Mouse (Mus musculus): ENCODE measurements around the gene Ptch2. TPM values are rescaled to one million over a fixed set of nuclear protein-coding genes. Genes with fewer than 3 reads are reported as not detected.

Ptch2 gene
- total RNA-seq, 2 experiments from 2014 or later, result 1.1 to 2.0 TPM

DNA sequence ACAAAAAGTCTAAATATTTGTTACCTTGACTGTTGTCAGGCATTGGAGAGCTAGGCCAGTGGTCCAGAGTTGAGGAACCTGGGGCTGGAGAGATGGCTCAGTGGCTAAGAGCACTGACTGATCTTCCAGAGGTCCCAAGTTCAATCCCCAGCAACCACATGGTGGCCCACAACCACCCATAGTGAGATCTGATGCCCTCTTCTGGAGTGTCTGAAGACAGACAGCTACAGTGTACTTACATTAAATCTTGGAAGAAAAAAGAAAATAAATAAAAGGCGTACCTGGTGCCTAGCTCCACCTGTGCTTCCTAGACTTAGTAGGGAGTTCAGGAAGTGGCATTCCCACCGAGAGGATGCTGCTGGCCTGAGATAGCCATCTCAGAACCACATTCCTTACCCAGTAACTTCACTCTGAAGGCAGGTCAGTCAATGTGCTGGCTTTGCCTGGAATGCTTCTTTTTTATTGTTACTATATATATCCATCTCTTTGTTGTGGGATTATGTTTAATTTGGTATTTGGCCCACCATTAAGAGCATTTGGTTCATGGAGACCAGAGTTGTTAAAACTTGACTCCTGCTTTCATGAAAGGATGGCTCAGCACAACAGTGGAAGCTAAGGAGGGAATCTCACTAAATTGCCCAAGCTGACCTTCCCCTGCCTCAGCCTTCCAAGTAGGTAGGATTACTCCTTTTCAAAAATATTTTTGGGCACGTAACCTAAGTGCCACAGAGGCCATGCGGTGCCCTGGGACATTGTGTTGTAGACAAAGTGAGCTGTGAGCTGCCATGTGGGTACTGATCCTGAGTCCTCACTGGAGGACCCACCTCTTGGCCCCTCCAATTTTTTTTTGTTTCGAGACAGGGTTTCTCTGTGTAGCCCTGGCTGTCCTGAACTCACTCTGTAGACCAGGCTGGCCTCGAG lies 53.7 kb downstream of the Ptch2 start:
- DNase-seq (ENCODE audit: low spot score in 2 of 2), result no peak

DNA sequence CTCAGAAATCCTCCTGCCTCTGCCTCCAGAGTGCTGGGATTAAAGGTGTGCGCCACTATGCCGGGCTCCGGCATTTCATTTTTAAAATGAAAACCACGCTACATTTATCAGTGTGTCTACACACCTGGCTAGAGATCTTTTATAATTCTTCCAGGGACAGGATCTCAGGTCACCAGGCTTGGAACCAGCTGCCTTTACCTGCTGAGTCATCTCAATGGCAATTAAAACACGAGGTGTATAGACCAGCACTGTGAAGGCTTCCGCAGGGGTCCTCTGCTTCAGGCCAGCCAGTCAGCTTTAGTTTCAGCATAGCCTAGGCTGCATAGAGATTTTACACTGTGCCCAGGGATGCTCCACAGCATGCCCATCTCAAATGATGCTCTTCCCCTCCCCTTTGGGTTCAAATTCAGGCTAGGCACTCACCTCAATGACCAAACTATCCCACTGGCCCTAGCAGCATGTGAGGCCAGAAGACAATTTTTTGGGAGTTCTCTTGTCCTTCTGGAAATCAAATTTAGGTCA lies 54.4 kb downstream of the Ptch2 start:
- DNase-seq (ENCODE audit: low spot score in 2 of 2), result no peak

- no peak for DNase-seq (ENCODE audit: low spot score in 2 of 2)
Measured at GRCm38 (mm10) chr4:117151416-117151815, 55.5 kb downstream of the Ptch2 start.

DNA sequence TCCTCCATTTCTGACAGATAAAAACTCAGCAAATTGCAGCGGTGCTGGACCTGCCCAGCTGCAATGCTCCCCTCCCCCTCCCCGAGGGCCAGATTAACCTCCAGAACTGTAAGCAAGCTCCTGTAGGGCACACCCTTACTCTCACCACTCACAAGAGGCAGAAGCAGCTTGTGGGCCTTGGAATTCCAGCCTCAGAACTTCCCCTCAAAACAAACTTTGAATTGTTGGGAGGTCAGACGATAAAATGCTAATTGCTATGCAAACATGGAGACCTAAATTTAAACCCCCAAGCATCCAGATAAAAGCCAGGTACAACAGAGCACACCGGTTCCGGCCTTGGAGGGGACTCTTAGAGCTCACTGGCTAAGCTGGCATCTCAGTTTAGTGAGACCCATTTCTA lies 56.8 kb downstream of the Ptch2 start:
- DNase-seq (ENCODE audit: low spot score in 2 of 2), result no peak

- no peak for DNase-seq (ENCODE audit: low spot score in 2 of 2)
Measured at GRCm38 (mm10) chr4:117155020-117155791, 59.3 kb downstream of the Ptch2 start.

GRCm38 (mm10) chr4:117155792-117156355 lies 60.0 kb downstream of the Ptch2 start, which contains the start of gene Rps8:
Gene Rps8, minus strand, starts transcription at chr4:117156243.
- peak; percentile 79 to 89 for DNase-seq (ENCODE audit: low spot score in 2 of 2)

DNA sequence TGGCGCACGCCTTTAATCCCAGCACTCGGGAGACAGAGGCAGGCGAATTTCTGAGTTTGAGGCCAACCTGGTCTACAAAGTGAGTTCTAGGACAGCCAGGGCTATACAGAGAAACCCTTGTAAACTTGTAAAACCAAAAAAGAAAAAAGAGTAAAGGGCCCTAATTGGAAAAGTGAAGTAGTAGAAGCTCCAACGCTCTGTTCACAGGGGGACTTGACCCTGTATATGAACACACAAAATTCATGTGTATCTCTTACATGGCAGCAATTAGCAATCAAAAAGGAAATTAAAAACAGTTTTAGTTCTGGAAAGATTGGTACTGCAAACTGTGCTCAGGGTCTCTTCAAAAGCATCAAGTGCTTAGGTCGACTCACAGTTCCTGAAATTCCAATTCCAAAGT lies 60.5 kb downstream of the Ptch2 start:
- no peak for DNase-seq (ENCODE audit: low spot score in 2 of 2)

- no peak for DNase-seq (ENCODE audit: low spot score in 2 of 2)
Measured at GRCm38 (mm10) chr4:117159666-117160065, 63.8 kb downstream of the Ptch2 start.

GRCm38 (mm10) chr4:117161183-117161582 lies 65.3 kb downstream of the Ptch2 start:
- DNase-seq (ENCODE audit: low spot score in 2 of 2), result no peak

Small RNA genes lying within 50 kb of the gene (microRNA-seq; reads per million reads assigned to microRNA genes)
- gene Gm22398, result 0 reads per million in 2 experiments

Other genes starting within 250 kb of the Ptch2 start
- gene Zswim5, start 218.7 kb upstream of the Ptch2 start, total RNA-seq (2021), result 10 to 100 TPM in 1 of 2 experiments, 1 to 10 TPM in 1; 9.6 to 10.9 TPM
- gene Urod, start 101.7 kb upstream of the Ptch2 start, total RNA-seq (2021), result 10 to 100 TPM; 63.7 to 68.4 TPM
- 10 to 100 TPM; 39.4 to 46.0 TPM for gene Hectd3, start 100.8 kb upstream of the Ptch2 start, total RNA-seq (2021)
- 10 to 100 TPM; 18.8 to 20.6 TPM for gene Eif2b3, start 76.7 kb upstream of the Ptch2 start, total RNA-seq (2021)
- 10 to 100 TPM; 13.1 to 14.2 TPM for gene Btbd19, start 29.6 kb downstream of the Ptch2 start, total RNA-seq (2021)
- under 1 TPM in 1 of 2 experiments, not detected in 1; 0.77 TPM for gene Tctex1d4, start 30.7 kb downstream of the Ptch2 start, total RNA-seq (2021)
- 10 to 100 TPM; 16.9 to 17.3 TPM for gene Plk3, start 37.9 kb downstream of the Ptch2 start, total RNA-seq (2021)
- gene Rps8, start 60.2 kb downstream of the Ptch2 start, total RNA-seq (2021), result 100 to 1,000 TPM; 585 to 613 TPM
- under 1 TPM in 1 of 2 experiments, not detected in 1; 0.16 TPM for gene Kif2c, start 86.6 kb downstream of the Ptch2 start, total RNA-seq (2021)
- gene Tmem53, start 155.9 kb downstream of the Ptch2 start, total RNA-seq (2021), result 1 to 10 TPM; 4.1 to 4.3 TPM
- gene Armh1, start 156.1 kb downstream of the Ptch2 start, total RNA-seq (2021), result under 1 TPM; 0.26 to 0.40 TPM